Mouse (Mus musculus): ENCODE results near the gene Arhgap40.

- TF ChIP-seq CTCF (IDR thresholded peaks at IDR 0.05; ENCODE audit: low read depth, low read length), result no peak
- TF ChIP-seq POLR2A (IDR thresholded peaks at IDR 0.05; ENCODE audit: borderline replicate concordance, low read depth, low read length), result no peak
These were observed at the start of gene Arhgap40 for GRCm38 (mm10) chr2:158512528-158512927.

Measured in bone marrow macrophage, adult 2 months (primary cell).